Mouse (Mus musculus) cerebellum, postnatal 36 days (tissue): Measurements from ENCODE around the gene Ly6g5b.

ENCODE experiments used
- DNase-seq, 2 experiments: peaks; one replicate each; pipeline ENCODE4 v3.0.0; 2021 to 2022; ENCODE audit warnings: mixed read lengths in 2 of 2

Ly6g5b gene

DNA sequence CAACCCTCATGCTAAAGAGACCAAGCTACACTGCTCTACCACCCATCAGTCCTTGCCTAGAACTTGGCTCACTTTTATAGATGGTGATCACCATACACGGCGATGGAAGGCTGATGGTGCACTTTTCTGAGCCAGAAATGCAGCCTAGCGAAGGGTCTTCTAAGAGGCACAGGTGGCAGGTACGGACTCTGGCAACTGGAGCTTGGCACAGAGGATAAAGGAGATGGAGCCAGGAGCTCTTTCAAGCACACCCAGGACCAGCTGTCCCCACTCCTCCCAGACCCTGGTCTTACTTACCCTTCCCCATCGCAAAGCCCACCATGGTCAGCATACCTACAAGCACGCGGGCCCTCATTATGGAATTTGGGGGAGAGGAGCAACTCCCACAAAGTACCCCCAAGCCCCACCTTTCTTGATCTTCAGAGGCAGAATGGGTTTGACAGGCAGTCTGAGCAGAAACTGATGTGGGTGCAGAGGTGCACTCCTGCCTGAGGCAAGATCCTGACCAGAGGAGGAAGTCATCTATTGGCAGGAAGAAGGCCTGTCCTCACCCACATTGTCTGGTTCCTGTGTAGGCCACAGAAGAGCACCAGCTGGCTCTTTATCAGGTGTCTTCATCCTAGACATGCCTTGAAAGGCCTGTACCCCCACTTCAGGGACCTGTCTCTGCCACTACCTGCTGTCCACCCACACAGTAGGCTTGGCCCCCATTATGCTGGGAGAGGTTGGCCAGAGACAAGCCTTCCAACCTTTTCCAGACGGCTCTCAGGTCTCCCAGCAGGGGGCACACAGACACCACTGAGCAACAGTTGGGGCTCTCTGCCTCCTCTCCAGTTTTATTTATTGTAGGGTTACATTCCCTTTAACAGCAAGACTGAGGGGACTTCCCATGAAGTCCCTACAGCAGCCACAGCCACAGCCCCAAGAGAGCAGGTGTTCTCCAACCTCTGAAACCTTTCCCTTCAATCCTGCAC is at the start of gene Ly6g5b:
Gene Ly6g5b (minus strand): TSS at position 383 of the 974 bp plus-strand sequence.
- no peak for DNase-seq

GRCm38 (mm10) chr17:35164218-35164567 is 49.0 kb upstream of the Ly6g5b start:
- peak in 1 of 2 experiments; percentile 45 for DNase-seq

DNA sequence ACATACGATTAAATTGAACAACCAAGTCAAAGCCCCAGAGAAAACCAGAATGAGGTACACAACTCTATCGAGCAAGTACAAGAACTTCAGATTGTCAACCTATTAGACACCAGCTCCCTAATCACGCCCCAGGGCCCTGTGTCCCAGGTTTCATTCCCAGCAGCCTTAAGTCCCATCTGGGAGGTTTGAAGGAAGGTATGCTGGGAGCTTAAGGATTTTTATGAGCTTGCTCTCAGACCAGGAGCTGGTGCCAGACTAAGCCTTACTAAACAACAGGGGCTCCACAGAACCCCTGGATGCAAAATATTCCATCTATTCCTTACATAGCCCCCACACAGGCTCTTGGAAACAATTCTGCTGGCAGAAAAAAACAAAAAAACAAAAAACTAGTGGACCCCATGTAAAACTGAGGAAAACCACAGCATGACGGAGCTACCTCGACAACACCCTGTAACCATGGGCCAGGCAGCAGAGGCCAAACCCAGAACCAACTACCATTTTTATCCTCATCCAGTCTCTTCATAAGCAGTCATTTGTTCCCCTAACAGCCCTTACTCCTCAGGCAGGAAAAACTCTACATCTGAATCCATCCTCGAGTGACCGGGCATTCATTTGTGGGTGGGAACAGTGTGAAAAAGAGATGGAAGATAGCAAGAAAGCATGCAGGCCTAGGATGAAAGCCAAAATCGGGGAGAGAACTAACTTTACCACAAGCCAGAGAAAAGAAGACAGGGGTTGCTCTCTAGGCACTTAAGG is 48.3 kb upstream of the Ly6g5b start:
- no peak for DNase-seq

DNA sequence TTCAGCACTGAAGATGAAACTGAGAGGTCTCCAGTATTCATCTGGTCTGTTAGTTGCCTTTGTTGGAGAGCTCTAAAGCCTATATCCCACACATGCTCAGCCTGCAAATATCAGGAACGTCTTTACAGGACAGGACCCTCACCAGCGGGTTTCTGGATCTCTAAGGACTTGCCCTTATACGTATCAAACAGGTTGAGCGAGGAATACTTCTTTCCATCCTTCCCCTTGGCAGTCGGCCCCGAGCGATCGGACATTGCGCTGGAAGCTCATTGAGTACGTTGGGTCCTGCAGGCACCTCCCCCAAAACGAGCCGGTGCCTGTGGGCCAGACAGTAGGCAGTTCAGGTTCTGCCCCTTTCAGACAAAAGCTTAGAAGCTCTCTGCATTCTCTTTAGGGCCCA is 47.5 kb upstream of the Ly6g5b start:
- no peak for DNase-seq

GRCm38 (mm10) chr17:35162121-35162520 is 46.9 kb upstream of the Ly6g5b start:
- no peak for DNase-seq

- no peak for DNase-seq
Observed at GRCm38 (mm10) chr17:35161421-35161820, 46.2 kb upstream of the Ly6g5b start.

DNA sequence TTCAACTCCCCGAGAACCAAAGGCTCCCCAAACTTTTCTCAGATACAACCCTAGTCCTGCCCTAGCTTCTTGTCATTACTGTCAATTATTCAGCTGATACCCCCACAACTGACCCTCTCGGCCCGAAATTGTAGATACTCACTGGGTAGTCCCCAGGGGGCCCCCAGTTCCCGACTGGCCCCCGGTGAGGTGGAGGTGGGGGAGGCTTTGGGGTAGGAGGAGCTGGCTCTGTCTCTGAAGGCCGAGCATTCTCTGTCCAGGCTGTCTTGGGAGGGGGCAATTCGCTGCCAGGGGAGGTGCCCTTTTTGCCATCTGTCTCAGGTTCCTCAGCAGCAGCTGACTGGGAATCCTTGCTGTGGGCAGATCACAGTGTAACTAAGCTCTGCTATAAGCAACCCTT is 44.4 kb upstream of the Ly6g5b start:
- no peak for DNase-seq

DNA sequence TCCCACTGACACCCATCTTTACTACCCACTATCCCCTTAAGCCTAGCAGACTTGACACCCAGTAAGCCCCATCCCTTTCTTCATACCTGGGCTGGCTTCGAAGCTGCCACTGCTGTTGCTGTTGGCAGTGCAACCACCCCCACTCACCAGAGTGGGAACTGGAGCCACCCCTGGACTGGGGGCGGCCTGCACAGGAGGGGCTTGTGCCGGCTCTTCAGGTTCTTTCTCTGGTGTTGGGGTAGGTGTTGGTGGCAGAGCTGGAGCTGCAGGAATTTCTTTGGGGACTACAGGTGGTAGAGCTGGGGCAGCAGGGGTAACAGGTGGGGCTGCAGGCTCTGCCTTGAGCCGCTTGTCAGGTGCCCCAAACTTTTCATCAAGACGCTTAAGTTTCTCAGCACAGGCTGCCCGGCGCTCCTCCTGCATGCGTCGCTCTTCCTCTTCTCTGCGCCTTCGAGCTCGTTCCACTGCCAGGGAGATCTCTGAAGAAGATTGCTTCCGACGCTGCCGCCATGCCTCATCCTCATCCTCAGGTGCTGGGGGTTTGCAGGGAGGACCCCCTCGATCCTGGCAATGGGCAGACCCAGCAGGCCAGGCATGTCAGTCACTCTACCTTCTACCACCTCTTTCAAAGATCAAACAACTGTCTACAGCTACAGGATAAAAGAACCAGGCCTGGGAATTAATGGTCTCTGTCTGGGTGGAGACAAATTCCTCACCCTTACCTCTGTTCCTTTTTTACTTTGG is 43.8 kb upstream of the Ly6g5b start:
- no peak for DNase-seq

- DNase-seq, result no peak
Observed at GRCm38 (mm10) chr17:35157661-35158175, 42.5 kb upstream of the Ly6g5b start.

GRCm38 (mm10) chr17:35157254-35157653 is 42.0 kb upstream of the Ly6g5b start:
- no peak for DNase-seq

DNA sequence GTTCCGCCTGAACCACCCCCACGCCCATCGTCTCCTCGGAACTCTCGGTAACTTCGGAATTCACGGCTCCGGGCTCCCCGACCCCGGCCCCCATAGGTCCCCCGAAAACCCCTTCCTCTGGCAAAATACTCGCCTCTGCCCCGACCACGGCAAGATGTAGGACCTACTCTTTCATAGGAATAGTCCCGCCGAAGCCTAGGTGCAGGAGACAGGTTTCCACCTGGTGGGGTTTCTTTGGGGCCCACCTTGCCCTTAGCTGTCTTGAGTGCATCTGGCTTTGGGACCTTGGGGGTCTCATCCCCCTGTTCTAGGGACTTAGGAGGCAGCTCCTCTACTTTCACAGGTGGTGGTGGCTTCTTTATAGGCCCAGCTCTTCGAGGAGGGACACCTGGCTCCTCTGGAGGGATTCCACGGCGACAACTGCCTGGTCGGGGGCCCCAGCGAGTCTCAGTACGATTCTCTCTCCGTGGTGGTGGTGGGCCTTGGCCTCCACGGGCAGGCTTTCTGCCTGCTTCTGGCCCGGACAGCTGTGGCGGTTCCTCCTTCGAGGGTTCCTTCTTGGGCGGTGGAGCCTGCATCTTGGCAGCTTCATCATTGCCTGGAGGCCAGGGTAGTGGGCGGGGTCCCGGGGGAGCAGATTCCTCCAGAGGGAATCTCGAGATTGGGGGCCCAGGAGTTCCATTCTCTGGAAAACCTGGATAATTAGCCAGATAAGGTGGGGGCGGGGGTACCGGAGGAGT is 41.4 kb upstream of the Ly6g5b start:
- no peak for DNase-seq

DNA sequence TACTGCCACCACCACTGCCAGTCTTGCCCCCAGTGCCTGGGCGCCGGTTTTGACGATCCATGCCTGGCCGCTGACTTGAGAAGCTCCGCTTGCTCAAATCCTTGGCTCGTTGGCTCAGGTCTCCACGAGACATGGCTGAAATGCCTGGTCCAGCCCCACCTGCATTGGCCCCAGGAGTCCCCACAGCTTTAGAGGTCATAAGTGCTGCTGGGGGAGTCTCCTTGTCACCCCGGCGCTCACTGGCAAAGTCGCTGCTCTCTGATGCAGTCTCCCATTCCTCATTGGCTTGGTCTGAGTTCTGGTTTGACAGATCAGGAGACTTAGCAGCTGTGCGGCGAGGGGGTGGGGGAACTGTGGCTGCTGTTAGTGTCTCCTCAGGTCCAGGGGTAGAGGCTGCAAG is 40.2 kb upstream of the Ly6g5b start:
- no peak for DNase-seq

DNA sequence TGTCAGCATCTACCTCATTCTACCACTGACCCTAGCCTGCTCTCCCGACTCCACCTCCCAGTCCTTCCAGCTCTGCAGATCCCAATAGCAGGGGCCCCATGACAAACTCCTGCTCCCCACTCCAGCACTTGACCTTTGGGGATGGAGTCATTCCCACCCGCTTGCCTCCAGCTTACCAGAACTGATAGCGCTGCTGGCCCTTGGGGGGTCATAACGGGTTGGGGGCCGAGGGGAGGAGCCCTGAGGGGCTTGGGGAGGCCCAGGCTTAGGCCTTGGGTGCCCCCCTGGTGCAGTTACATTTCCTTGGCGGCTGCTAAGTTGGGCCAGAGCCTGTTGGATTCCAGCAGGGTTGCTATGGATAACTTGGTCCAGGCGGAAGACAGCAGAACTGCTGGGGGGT is 39.4 kb upstream of the Ly6g5b start:
- DNase-seq, result no peak

- no peak for DNase-seq
Observed at GRCm38 (mm10) chr17:35153931-35154330, 38.7 kb upstream of the Ly6g5b start.

GRCm38 (mm10) chr17:35153077-35153476 is 37.8 kb upstream of the Ly6g5b start:
- no peak for DNase-seq

DNA sequence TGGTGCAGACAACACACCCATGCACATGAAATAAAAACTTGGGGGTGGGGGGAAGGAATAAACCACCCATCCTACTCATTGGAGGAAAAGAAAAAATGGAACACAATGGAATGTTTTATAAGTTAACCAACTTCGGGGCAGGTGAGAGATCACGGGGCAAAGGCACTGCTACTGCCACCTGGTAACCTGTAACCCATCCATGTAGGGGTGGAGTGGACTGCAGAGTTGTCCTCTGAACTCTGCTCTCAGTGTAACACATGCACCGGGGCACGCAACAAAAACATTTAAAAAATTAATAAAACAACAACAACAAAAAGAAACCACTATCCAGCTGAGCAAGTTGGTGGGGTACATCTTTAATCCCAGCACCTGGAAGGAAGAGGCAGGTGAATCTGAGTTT is 36.9 kb upstream of the Ly6g5b start:
- no peak for DNase-seq

GRCm38 (mm10) chr17:35147922-35148639 is 32.9 kb upstream of the Ly6g5b start:
- no peak for DNase-seq

DNA sequence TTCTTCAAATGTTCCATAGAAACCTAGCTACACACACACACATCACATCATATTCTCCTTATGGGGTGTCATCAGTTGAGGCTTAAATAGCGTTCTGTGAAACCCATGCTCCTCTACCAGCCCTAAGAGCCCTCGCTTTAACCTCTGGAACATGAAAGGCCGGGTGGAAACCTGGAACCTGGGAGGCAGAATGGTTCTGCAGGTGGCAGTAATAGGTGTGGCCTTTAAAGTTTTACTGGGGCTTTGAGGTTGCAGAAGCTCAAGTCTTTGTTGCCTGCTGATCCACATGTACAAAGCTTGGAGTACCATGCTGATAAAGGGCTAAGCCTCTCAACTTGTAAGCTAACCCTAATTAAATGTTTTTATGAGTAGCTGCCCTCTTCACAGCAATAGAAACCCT is 32.1 kb upstream of the Ly6g5b start:
- no peak for DNase-seq

DNA sequence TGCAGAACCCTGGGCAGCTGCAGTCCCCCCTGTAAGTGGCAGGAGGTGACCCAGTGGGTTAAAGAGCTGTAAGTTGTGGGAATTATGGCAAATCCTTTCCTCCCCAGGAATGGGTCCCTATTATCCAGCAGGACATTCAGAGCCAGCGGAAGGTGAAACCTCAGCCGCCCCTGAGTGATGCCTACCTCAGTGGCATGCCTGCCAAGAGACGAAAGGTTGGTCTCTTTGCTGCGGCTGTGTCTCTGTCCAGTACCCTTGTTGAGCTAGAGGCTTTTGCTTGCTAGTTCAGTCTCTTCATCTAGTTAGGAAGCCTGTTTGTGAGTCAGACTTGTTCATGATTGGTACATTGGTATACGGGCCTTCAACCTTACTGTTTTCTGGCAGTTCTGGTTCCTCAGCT is 30.9 kb upstream of the Ly6g5b start:
- no peak for DNase-seq

DNA sequence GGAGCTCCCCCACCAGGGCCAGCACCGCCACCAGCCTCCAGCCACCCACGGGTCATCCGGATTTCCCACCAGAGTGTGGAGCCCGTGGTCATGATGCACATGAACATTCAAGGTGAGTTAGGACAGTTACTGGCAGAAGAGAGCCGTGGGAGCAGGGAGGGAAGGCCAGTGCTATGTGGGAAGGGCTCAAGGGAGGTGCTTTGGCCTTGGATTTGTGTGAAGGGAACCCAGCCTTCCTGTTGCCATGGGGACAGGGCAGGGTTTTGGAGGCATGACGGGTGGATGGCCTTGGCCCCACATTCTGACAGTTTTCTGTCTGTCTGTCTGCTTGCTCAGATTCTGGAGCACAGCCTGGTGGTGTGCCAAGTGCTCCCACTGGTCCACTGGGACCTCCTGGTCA is 26.7 kb upstream of the Ly6g5b start:
- no peak for DNase-seq

- no peak for DNase-seq
Observed at GRCm38 (mm10) chr17:35140490-35140996, 25.3 kb upstream of the Ly6g5b start.
